Mouse (Mus musculus) neural tube, embryonic 15.5 days (tissue): ENCODE results near the gene Akirin2. TPM values are rescaled to one million over a fixed set of nuclear protein-coding genes. Genes with fewer than 3 reads are reported as not detected.
"Not testable (repeated sequence)": the region's sequence is repeated elsewhere in the genome, so short reads cannot be mapped to it uniquely, and the experiment has no call there.

Experiments
- ATAC-seq: fragments of 200-750 bp; cut with Nextera tagmentation; 2 replicates; pipeline ENCODE4 v1.8.0; 2017; ENCODE audit warnings: mild to moderate bottlenecking, moderate TSS enrichment, moderate library complexity; ENCODE audit not compliant: low FRiP score
- H3K27ac ChIP-seq: fragments of 300-500 bp; sonication (generic); replicated peaks from 2 replicates; pipeline ENCODE4 v1.5.1; 2015; ENCODE audit warnings: mild to moderate bottlenecking, inconsistent platforms
- H3K27me3 ChIP-seq: fragments of 300-500 bp; sonication (generic); replicated peaks from 2 replicates; pipeline ENCODE4 v1.6.1; 2015; ENCODE audit warnings: inconsistent platforms
- H3K36me3 ChIP-seq: fragments of 300-500 bp; sonication (generic); 2 replicates; pipeline ENCODE4 v1.6.1; 2015; ENCODE audit warnings: inconsistent platforms
- H3K4me1 ChIP-seq: fragments of 300-500 bp; sonication (generic); 2 replicates; pipeline ENCODE4 v1.6.1; 2015; ENCODE audit warnings: inconsistent platforms
- H3K4me2 ChIP-seq: fragments of 300-500 bp; sonication (generic); 2 replicates; pipeline ENCODE4 v1.6.1; 2015; ENCODE audit warnings: inconsistent platforms, mild to moderate bottlenecking, moderate library complexity
- H3K4me3 ChIP-seq: fragments of 300-500 bp; sonication (generic); replicated peaks from 2 replicates; pipeline ENCODE4 v1.5.1; 2015; ENCODE audit warnings: mild to moderate bottlenecking, inconsistent platforms
- H3K9ac ChIP-seq: fragments of 300-500 bp; sonication (generic); replicated peaks from 2 replicates; pipeline ENCODE4 v1.6.1; 2015; ENCODE audit warnings: mild to moderate bottlenecking, inconsistent platforms
- H3K9me3 ChIP-seq: fragments of 300-500 bp; sonication (generic); replicated peaks from 2 replicates; pipeline ENCODE4 v1.6.1; 2016; ENCODE audit warnings: inconsistent platforms
- WGBS: fragments of 180-500 bp; shearing (Covaris S2); methylation state at CpG from one replicate; pipeline ENCODE4 v1.1.7; 2015; ENCODE audit warnings: mixed read lengths; 5-methylcytosine and 5-hydroxymethylcytosine counted together
- polyA plus RNA-seq: library from polyadenylated mRNA; unstranded; fragments of >200 nt; fragmentation: Nextera tagmentation; extraction: Ambion mirVana; gene quantifications from 2 replicates; pipeline ENCODE4 v1.2.1, GENCODE M21; 2015

Akirin2 gene
- polyA plus RNA-seq, 1 experiment from 2014 or later: 90.5 TPM

- no peak overlapping the region for H3K27ac ChIP-seq
These were observed 3.9 kb downstream of the Akirin2 start for GRCm38 (mm10) chr4:34554596-34554995.

DNA sequence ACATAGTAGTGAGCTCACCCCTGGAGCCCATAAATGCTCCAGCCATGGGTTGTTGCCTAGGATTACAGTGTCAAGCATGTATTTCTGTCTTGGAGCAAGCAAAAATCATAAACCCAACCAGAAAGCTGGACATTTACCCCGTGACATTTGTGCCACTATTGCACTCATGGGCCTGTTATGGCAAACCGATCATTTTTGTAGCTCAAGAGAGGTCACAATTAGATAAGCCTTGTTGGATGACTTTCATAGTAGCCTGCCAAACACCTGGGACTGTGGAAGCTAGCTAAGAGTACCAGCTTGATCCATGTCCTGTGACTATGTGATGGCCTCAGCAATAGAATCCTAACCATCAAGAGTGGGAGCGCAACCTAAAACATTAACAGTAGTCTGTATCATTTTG, 4.9 kb downstream of the Akirin2 start:
- H3K36me3 ChIP-seq: no peaks in the 10 kb centered on the region
- no peak overlapping the region for H3K27ac ChIP-seq
- H3K9ac ChIP-seq: no peak overlapping the region
- ATAC-seq: no peak
- WGBS: 91% methylated on average over 3 of the region's 3 CpGs
- H3K4me1 ChIP-seq: peaks cover 46% of the 10 kb centered on the region
- no peaks in the 10 kb centered on the region for H3K9me3 ChIP-seq
- H3K27me3 ChIP-seq: no peaks in the 10 kb centered on the region
- no peak overlapping the region for H3K4me2 ChIP-seq
- no peak overlapping the region for H3K4me3 ChIP-seq

More at GRCm38 (mm10) chr4:34554596-34554995, 3.9 kb downstream of the Akirin2 start:
- Histone ChIP-seq H3K9ac (no peak overlapping the region), H3K36me3 (no peaks in the 10 kb centered on the region), H3K4me2 (no peak overlapping the region), H3K27me3 (no peaks in the 10 kb centered on the region), H3K4me3 (no peak overlapping the region), H3K4me1 (peaks cover 46% of the 10 kb centered on the region), H3K9me3 (no peaks in the 10 kb centered on the region)
- no peak for ATAC-seq
- WGBS: 35% methylated on average over 1 of the region's 1 CpGs

DNA sequence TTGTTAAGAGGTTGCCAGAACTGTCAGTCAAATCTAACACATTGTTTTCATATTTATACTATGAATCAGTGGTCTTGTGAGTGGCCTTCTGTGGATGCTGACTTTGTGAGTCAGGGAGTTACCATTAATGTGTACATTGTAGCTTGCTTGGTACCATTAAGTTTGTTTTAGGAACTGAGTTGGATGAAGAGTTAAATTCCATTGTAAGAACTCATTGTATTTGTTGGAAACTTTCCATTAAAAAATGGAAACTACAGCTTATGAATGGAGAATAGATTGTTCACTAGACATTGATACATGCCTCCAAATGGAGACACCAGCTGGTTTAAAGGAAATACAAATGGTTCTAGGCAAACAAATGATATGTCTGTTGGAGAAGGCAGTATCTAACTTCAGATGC, 5.4 kb downstream of the Akirin2 start:
- H3K4me3 ChIP-seq: no peak overlapping the region
- no peak overlapping the region for H3K9ac ChIP-seq
- no peaks in the 10 kb centered on the region for H3K36me3 ChIP-seq
- H3K4me1 ChIP-seq: peaks cover 46% of the 10 kb centered on the region
- no peaks in the 10 kb centered on the region for H3K9me3 ChIP-seq
- ATAC-seq: no peak
- H3K4me2 ChIP-seq: no peak overlapping the region
- H3K27ac ChIP-seq: no peak overlapping the region
- no peaks in the 10 kb centered on the region for H3K27me3 ChIP-seq

- Histone ChIP-seq H3K4me2 (no peak overlapping the region), H3K4me1 (peaks cover 21% of the 10 kb centered on the region), H3K9ac (no peak overlapping the region), H3K9me3 (no peaks in the 10 kb centered on the region), H3K36me3 (0 out of 2 replicates have a peak, but pooled peaks cover 3% of the 10 kb centered on the region), H3K27ac (no peak overlapping the region), H3K4me3 (no peak overlapping the region), H3K27me3 (no peaks in the 10 kb centered on the region)
- no peak for ATAC-seq
- 47% methylated on average over 4 of the region's 4 CpGs for whole genome bisulfite sequencing
These were observed 10.2 kb downstream of the Akirin2 start for GRCm38 (mm10) chr4:34560971-34561370.

GRCm38 (mm10) chr4:34566226-34566625, 15.5 kb downstream of the Akirin2 start:
- H3K36me3 ChIP-seq: peaks cover 29% of the 10 kb centered on the region

GRCm38 (mm10) chr4:34572876-34573275, 22.1 kb downstream of the Akirin2 start:
- ATAC-seq: no peak
- H3K9me3 ChIP-seq: no peaks in the 10 kb centered on the region
- H3K9ac ChIP-seq: no peak overlapping the region
- peaks cover 66% of the 10 kb centered on the region for H3K36me3 ChIP-seq
- whole genome bisulfite sequencing: 75% methylated on average over 2 of the region's 2 CpGs
- H3K4me3 ChIP-seq: no peak overlapping the region
- no peaks in the 10 kb centered on the region for H3K27me3 ChIP-seq
- no peaks in the 10 kb centered on the region for H3K4me1 ChIP-seq
- no peak overlapping the region for H3K4me2 ChIP-seq
- H3K27ac ChIP-seq: no peak overlapping the region

More at GRCm38 (mm10) chr4:34566226-34566625, 15.5 kb downstream of the Akirin2 start:
- no peaks in the 10 kb centered on the region for H3K9me3 ChIP-seq
- H3K27me3 ChIP-seq: no peaks in the 10 kb centered on the region
- 94% methylated on average over 6 of the region's 6 CpGs for WGBS
- no peak for ATAC-seq
- no peak overlapping the region for H3K4me2 ChIP-seq
- no peaks in the 10 kb centered on the region for H3K4me1 ChIP-seq
- H3K4me3 ChIP-seq: no peak overlapping the region
- no peak overlapping the region for H3K9ac ChIP-seq
- no peak overlapping the region for H3K27ac ChIP-seq

- Histone ChIP-seq H3K27ac (no peak overlapping the region), H3K9me3 (no peaks in the 10 kb centered on the region), H3K4me2 (no peak overlapping the region), H3K27me3 (no peaks in the 10 kb centered on the region), H3K9ac (no peak overlapping the region), H3K36me3 (peaks cover 62% of the 10 kb centered on the region), H3K4me1 (0 out of 2 replicates have a peak, but pooled peaks cover under 1% of the 10 kb centered on the region), H3K4me3 (no peak overlapping the region)
- ATAC-seq: no peak
- WGBS: 81% methylated on average over 2 of the region's 2 CpGs
These were observed 26.3 kb downstream of the Akirin2 start for GRCm38 (mm10) chr4:34577028-34577427.

- WGBS: 94% methylated on average over 1 of the region's 1 CpGs
- no peak for ATAC-seq
- H3K4me1 ChIP-seq: 0 out of 2 replicates have a peak, but pooled peaks cover 3% of the 10 kb centered on the region
- H3K9me3 ChIP-seq: no peaks in the 10 kb centered on the region
- no peak overlapping the region for H3K27ac ChIP-seq
- no peak overlapping the region for H3K4me2 ChIP-seq
- no peak overlapping the region for H3K4me3 ChIP-seq
- peaks cover 64% of the 10 kb centered on the region for H3K36me3 ChIP-seq
- H3K27me3 ChIP-seq: no peaks in the 10 kb centered on the region
- no peak overlapping the region for H3K9ac ChIP-seq
These were observed 28.5 kb downstream of the Akirin2 start for GRCm38 (mm10) chr4:34579215-34579614.

DNA sequence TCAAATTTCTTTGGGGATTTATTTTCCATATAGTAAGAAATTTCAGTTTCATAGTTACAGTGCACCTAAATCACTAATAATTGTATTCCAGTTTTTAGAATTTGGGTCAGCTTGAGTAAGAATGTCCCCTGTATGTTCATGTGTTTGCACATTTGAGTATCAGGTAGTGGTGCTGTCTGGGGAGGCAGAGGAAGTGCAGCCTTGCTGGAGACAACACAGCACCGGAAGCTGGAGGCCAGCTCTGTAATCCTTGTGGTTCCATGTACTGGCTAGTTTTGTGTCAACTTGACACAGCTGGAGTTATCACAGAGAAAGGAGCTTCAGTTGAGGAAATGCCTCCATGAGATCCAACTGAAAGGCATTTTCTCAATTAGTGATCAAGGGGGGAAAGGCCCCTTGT, 30.8 kb downstream of the Akirin2 start:
- not testable (repeated sequence) for ATAC-seq, H3K27ac ChIP-seq, H3K4me3 ChIP-seq, H3K27me3 ChIP-seq, H3K4me1 ChIP-seq, H3K9ac ChIP-seq, H3K9me3 ChIP-seq, H3K4me2 ChIP-seq
- WGBS: 93% methylated on average over 1 of the region's 1 CpGs
- H3K36me3 ChIP-seq: peaks cover 49% of the 10 kb centered on the region

DNA sequence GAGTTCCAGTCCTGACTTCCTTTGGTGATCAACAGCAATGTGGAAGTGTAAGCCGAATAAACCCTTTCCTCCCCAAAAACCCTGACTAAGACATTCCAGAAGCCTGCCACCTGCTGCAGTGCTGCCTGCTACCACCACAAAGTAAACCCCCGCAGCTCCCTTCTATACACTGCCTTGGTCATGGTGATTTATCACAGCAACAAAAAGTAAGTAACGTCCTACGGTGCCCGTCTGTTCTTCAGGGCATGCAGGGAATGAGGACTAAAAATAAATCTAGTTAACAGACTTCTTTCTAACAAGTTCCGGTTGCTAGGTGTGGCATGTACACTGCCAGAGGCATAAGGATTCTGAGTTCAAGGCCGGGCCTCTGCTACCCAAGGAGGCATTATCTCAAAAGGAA, 31.3 kb downstream of the Akirin2 start:
- Histone ChIP-seq H3K36me3 (peaks cover 46% of the 10 kb centered on the region), H3K4me3 (no peak overlapping the region), H3K4me2 (no peak overlapping the region), H3K9ac (no peak overlapping the region), H3K27me3 (no peaks in the 10 kb centered on the region), H3K27ac (no peak overlapping the region), H3K9me3 (no peaks in the 10 kb centered on the region), H3K4me1 (0 out of 2 replicates have a peak, but pooled peaks cover 3% of the 10 kb centered on the region)
- no peak for ATAC-seq
- 26% methylated on average over 7 of the region's 7 CpGs for WGBS

DNA sequence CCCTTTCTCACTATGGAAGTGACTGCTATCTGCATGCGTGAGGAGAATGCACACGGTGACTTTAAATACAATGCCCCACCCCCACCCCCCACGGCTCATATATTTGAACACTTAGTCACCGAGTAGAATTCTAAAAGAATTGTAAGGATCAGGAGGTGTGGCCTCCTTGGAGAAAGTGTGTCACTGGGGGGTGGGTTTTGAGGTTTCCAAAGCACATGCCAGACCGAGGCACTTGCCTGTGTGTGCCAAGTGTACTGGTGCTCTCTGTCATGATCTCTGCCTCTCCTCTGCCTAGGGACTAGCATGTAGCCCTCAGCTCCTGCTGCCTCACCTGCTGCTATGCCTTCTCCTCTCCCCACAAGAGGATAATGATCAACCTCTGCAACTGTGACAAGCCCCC, 31.7 kb downstream of the Akirin2 start:
- Histone ChIP-seq H3K4me2 (no peak overlapping the region), H3K4me3 (no peak overlapping the region), H3K4me1 (0 out of 2 replicates have a peak, but pooled peaks cover 3% of the 10 kb centered on the region), H3K27ac (no peak overlapping the region), H3K9me3 (no peaks in the 10 kb centered on the region), H3K27me3 (no peaks in the 10 kb centered on the region), H3K36me3 (peaks cover 48% of the 10 kb centered on the region), H3K9ac (no peak overlapping the region)
- 48% methylated on average over 5 of the region's 5 CpGs for WGBS
- no peak for ATAC-seq

DNA sequence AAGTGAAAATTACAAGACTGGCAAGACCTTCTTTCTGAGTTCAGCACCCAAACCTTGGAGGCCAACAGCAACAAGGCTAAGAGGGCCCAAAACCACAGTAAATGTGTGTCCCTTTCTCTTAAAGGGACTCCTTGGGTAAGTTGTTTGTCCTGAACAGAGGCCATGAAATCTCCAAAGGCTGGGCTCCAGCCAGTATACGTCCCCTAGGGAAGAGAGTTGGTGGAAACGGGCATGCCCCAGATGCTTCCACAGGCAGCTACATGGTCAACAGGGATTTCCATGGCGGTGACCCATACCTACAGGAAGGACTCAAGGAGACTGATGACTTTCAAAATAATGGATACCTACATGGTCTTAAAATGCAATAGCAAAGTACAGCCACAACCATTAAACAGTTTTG, 32.7 kb downstream of the Akirin2 start:
- H3K9ac ChIP-seq: no peak overlapping the region
- whole genome bisulfite sequencing: 88% methylated on average over 3 of the region's 3 CpGs
- H3K36me3 ChIP-seq: peaks cover 44% of the 10 kb centered on the region
- no peak overlapping the region for H3K27ac ChIP-seq
- no peak for ATAC-seq
- H3K4me2 ChIP-seq: no peak overlapping the region
- no peak overlapping the region for H3K4me3 ChIP-seq
- 0 out of 2 replicates have a peak, but pooled peaks cover 3% of the 10 kb centered on the region for H3K4me1 ChIP-seq
- H3K9me3 ChIP-seq: no peaks in the 10 kb centered on the region
- H3K27me3 ChIP-seq: no peaks in the 10 kb centered on the region
